Mouse (Mus musculus) layer of hippocampus, adult 2 months (tissue): ENCODE data around the gene Tenm2. TPM values are rescaled to one million over a fixed set of nuclear protein-coding genes. Genes with fewer than 3 reads are reported as not detected.

Experiments
- DNase-seq, 2 experiments: peaks; one replicate each; pipeline ENCODE4 v3.0.0; 2022; ENCODE audit warnings: low spot score in 2 of 2
- H3K27ac ChIP-seq: fragments of 200-600 bp; 2 replicates; pipeline ENCODE4 v1.8.1; 2022
- H3K4me3 ChIP-seq: fragments of 200-600 bp; 2 replicates; pipeline ENCODE4 v1.8.1; 2022; ENCODE audit warnings: mild to moderate bottlenecking
- CTCF ChIP-seq: fragments of 200-600 bp; conservative IDR thresholded peaks from 2 replicates; pipeline ENCODE4 v1.8.1; 2022; ENCODE audit warnings: antibody characterized with exemption, mild to moderate bottlenecking, moderate library complexity
- total RNA-seq, 2 experiments: library from RNA; stranded (reverse); gene quantifications; 2 replicates each; pipeline ENCODE4 v1.2.3; 2021

The Tenm2 gene
- total RNA-seq, 2 experiments from 2014 or later = 153 to 165 TPM

DNA sequence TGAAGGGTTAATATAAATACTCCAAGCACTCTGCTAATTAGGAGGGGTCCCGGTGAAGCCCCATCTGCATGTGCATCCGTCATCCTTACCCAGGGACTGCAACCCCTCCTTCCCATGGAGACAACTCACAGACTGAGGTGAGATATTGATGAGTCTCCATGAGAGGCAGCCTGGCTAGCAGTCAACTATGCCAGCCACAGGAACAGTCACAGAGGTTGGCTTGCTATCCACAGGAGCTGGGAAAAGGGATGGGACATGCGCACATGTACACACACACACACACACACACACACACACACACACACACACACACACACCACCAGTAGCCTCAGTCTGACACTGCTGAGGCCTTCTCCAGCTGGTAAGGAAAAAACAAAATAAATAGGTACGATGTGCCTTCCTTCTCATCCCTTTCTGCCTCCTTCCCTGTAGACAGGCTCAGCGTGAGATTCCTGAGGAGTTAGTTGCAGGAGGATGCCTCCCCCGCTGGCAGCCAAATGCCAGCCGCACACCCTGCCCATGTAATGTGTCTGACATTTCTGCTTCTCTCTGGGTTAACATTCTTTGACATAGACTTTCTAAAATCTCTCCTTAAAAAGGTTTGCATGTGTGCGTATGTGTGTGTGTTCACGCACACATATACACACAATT, 740.7 kb downstream of the Tenm2 start:
- Histone ChIP-seq H3K4me3 (peak overlapping the region; percentile 24; the same call in 1 of the 2 replicates), H3K27ac (peak overlapping the region; percentile 81)
- TF ChIP-seq CTCF = no peak
- DNase-seq = no peak

DNA sequence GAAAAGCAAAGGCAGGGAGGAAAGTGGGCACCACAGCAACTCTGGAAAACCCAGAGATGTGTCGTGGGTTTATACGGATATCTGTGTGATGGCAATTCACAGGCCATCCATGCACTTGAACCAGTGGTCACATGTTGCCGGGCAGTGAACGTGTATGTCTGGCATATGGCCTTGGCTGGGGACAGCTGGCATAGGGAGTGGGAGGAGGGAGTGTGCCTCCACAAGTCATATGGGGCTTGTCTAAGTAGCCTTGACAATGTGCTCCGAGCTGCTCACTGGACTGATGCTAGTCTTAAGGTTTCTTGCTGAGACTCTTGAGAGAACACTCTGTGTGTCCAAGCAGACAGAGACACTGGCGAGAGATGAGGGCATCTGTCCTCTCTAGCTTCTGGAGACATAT, 743.5 kb downstream of the Tenm2 start:
- Histone ChIP-seq H3K27ac (no peak overlapping the region), H3K4me3 (no peak overlapping the region)
- no peak for DNase-seq
- no peak for TF ChIP-seq CTCF

DNA sequence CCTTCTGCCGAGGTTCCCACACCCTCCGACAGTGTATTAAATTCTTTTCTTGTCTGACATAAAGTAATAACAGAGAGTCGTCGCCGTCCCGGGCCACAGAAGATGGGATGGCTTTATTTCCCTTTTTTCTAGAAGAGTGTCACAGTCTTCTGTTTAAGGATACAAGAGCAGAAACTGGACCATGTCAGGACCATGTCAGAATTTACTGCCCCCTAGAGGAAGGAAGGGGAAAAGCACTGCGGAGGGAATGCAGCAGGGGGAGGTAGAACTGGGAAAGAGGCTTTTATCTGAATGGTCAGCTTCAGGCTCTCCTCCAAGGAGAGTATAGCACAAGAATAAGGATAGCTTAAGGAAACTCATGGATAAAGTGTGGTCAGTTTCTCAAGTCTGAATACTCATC, 745.7 kb downstream of the Tenm2 start:
- no peak for DNase-seq
- Histone ChIP-seq H3K4me3 (no peak overlapping the region), H3K27ac (no peak overlapping the region)
- peak; percentile 87 for TF ChIP-seq CTCF

DNA sequence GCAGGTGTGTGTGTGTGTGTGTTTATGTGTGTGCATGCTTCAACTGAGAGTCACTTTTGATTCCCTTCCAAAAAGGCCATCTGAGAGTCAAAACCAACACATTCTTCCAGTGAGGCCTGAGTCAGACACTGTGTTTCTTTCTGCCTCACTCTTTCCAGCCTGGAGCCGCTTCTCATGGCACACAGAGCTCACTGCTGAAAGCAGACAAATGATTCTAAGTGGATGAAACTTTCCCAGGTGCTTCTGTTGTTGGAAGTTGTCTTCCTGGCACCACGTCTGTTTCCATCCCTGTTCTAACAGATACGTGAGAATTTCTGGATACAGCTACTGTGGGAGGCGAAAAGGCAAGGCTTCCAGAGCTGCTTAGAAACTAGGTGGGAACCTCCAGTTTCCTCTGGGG, 747.1 kb downstream of the Tenm2 start:
- Histone ChIP-seq H3K27ac (no peak overlapping the region), H3K4me3 (no peak overlapping the region)
- TF ChIP-seq CTCF = no peak
- no peak for DNase-seq

DNA sequence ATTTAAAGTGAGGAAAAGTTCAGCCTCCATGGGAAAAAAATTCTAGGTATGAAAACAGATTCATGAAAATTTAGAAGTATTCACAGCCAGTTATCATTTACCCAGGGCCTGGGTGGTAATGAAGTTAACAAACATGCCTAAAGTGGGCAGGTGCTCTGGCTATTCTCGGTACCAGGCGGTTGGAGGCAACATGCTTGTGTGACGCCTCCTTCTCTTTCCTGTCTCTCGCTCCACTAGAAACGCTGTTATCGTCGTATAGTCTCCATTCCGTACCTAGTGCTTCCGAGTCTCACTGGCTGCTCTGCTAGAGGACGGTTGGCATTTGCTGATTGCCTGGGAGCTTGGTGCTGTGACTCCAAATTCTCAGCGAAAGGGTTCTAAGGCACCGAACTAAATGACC, 749.7 kb downstream of the Tenm2 start:
- no peak for TF ChIP-seq CTCF
- Histone ChIP-seq H3K4me3 (no peak overlapping the region), H3K27ac (peak overlapping the region; percentile 43; the same call in 1 of the 2 replicates)
- DNase-seq = no peak

DNA sequence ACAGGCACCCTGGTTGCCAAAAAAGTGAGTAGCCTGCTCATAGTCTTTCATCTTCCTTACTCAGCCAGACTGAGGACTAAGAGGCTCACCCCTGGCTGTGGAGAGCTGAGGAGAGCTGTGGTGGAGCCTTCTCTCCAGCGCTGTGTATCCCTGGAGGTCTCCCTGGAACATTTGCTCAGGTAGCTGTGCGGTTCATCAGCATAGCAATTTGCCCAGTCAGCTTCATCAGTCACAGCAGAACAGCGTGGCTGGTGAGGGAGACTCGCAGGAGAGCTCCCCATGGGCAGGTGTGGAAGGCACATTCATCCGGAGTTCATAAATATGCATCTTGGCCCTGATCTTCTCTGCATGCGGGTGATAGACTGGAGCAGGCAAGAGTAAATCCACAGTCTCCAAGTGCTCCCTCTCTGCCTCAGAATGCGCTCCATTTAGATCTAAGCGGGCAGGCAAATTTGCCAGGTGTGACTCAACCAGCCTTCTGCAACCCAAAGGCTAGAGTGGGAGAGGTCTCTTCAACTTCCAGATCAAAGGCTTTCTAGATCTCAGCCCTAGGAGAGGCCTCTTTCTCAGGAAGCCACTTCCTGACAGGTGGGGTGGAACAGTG, 751.2 kb downstream of the Tenm2 start:
- no peak for DNase-seq
- TF ChIP-seq CTCF = no peak
- H3K4me3 ChIP-seq = no peak overlapping the region
- peak overlapping the region; percentile 51 for H3K27ac ChIP-seq

DNA sequence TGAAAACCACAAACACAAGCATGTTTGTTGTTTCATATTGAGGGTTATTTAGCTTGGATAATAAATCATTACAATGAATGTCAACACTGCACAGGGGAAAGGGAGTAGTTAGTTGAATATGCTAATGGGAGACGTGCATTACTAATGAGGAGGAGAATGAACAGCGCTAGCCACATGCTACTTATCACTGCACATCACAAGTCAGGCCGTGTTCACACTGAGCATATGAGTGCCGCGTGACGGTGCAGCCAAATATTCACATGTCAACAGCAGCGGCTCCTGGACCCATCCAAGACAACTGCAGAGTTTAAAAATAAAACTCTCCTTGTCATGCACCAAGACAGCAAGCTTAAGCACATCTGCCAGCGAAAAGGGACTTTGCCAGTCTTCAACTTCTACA, 753.6 kb downstream of the Tenm2 start:
- TF ChIP-seq CTCF = no peak
- no peak overlapping the region for H3K4me3 ChIP-seq

DNA sequence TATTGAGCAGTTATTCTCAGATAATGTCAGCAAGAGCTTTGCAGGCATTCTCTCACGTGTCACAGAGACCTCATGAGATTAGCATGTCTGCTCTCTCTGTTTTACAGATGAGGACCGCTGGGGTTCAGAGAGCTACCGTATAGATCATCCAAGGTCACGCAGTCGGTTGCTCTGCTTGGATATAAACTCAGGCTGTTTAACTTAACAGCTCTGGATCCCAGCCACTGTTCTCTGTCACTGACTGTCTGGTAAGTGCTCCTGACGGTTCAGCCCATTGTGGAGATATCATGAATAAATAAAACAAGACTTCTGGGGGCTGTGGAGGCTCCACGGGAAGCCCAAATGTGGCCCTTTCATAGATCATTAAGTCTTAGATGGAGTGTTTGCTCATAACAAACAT, 754.2 kb downstream of the Tenm2 start:
- DNase-seq = no peak
- TF ChIP-seq CTCF = no peak
- H3K27ac ChIP-seq = no peak overlapping the region
- H3K4me3 ChIP-seq = no peak overlapping the region

More for the DNA sequence above, 753.6 kb downstream of the Tenm2 start:
- DNase-seq = no peak
- H3K27ac ChIP-seq = no peak overlapping the region

DNA sequence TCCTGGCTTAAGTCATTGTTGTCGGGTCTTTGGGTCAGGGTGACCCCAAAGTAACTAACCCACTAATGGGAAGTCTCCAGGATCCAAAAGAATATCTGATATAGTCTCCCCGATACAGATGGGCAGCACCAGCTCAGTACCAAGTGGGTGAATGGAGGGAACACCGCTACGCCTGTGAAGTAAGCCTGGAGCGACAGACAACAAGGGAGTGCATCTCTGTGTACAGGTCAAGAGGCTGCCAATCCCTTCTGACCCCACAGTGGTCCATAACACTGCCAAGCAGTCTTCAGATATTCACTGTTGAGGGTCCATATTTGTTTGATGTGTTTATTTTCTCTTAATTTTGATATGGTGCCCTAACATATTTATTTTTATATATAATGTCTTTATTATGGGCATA, 754.7 kb downstream of the Tenm2 start:
- no peak overlapping the region for H3K4me3 ChIP-seq
- no peak for TF ChIP-seq CTCF
- H3K27ac ChIP-seq = no peak overlapping the region
- DNase-seq = no peak

DNA sequence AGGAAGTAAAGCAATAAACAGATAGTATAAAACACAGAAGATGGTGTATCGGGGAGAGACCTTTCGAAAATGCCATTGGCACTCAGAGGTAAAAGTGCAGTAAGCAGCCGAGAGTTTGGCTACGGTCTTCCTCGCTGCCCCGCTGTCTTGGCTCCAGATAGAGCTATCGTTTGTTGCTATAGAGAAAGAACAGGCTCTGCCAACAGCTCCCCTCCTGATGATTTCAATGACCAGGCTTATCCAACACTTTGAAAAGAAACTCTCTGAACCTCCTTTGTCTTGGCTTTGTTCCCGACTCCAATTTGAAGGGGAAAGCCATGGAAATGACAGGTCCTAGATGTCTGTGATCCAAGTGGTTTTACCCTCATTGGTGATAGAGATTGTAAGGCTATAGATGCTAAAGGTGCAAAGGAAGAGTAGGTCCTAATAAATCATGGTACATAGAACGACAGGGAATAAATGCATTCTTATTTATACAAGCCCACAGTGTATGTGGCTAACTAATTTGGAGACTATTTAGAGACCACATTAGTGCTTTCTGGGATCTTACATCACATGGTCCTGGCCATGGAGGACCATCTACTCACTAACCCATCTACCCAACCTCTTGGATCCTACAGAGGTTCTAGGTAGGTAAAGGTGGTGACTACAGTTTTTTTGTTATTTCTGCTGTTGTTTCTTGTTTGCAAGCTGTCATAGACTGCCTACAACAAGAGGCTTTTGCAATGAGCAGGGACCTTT, 765.8 kb downstream of the Tenm2 start:
- DNase-seq = no peak
- TF ChIP-seq CTCF = no peak
- Histone ChIP-seq H3K4me3 (no peak overlapping the region), H3K27ac (peak overlapping the region; percentile 36; the same call in 1 of the 2 replicates)

DNA sequence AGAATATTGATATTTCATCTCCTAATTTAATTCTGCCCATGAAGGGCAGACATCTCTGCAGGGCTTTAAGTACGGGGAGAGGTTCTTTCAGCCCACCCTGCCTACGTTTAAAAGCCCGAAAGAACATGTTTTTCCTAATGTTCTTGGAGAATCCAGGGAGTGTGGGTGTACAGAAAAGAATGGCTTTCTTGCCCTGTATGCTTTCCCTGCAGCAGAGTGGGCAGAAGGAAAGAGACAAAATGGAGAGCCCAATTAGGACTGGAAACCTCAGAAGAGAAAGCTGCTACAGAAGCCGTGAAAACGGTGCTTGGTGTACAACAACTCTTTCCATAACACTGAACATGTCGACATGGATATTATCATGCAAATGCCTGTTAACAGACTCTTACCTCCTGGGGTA, 777.3 kb downstream of the Tenm2 start:
- no peak for DNase-seq
- no peak overlapping the region for H3K4me3 ChIP-seq
- TF ChIP-seq CTCF = no peak
- H3K27ac ChIP-seq = peak overlapping the region; percentile 73

DNA sequence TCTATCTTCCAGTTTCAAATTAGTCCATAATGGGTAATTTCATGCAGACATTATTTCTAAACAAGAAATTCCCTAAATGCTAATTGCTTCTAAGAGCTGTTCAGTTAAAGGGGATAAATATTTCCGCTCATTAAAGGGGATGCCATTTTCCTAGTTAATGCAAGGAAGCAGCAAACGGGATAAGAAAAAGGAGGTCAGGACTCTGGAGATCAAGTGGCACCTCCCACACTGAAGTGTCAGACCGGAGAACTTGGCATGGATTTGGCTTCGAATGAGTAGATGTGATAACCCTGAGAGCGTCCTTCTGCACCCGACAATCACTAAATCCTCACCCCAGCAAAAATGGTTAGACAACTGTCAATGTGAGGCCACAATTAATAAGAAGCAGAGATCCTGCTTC, 781.7 kb downstream of the Tenm2 start:
- Histone ChIP-seq H3K4me3 (no peak overlapping the region), H3K27ac (peak overlapping the region; percentile 64)
- DNase-seq = no peak
- TF ChIP-seq CTCF = no peak

DNA sequence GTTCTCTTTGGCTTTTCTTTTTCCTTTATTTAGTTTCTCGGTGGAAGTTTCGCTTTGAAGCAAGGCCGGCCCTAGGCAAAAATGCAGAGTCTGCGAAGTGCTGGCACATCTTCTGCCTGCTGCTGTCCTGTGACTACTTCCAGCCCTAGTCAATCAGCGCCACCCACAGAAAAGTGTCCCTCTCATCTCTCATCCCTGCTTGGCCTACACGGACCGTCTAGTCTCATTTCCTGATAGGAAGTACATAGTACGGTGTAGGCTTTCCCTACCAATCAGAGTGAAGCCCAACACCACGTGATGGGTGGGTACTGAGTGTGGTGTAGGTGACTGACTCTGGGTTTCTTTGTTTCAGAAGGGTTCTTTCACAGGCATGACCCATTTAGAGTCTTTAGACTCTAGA, 783.3 kb downstream of the Tenm2 start:
- TF ChIP-seq CTCF = no peak
- Histone ChIP-seq H3K27ac (peak overlapping the region; percentile 12), H3K4me3 (peak overlapping the region; percentile 17)
- DNase-seq = no peak
